Mouse (Mus musculus): Measurements from ENCODE around the gene Itfg2.

Itfg2 gene

GRCm38 (mm10) chr6:128424269-128425019 lies at the start of gene Itfg2:
Gene Itfg2 (minus strand): TSS chr6:128424931.
- peak; percentile 94 to 96 for DNase-seq (ENCODE audit: low spot score in 2 of 2)

GRCm38 (mm10) chr6:128474112-128474511 lies 49.4 kb upstream of the Itfg2 start:
- DNase-seq (ENCODE audit: low spot score in 2 of 2): no peak

GRCm38 (mm10) chr6:128469451-128469850 lies 44.7 kb upstream of the Itfg2 start:
- DNase-seq (ENCODE audit: low spot score in 2 of 2): no peak

- DNase-seq (ENCODE audit: low spot score in 2 of 2): no peak
These were observed 42.6 kb upstream of the Itfg2 start for GRCm38 (mm10) chr6:128467298-128467697.

GRCm38 (mm10) chr6:128466563-128466962 lies 41.8 kb upstream of the Itfg2 start:
- DNase-seq (ENCODE audit: low spot score in 2 of 2): no peak

- no peak for DNase-seq (ENCODE audit: low spot score in 2 of 2)
These were observed 41.3 kb upstream of the Itfg2 start for GRCm38 (mm10) chr6:128466043-128466442.

- no peak for DNase-seq (ENCODE audit: low spot score in 2 of 2)
These were observed 40.3 kb upstream of the Itfg2 start for GRCm38 (mm10) chr6:128464996-128465395.

- DNase-seq (ENCODE audit: low spot score in 2 of 2): no peak
These were observed 36.9 kb upstream of the Itfg2 start for GRCm38 (mm10) chr6:128461606-128462005.

GRCm38 (mm10) chr6:128460729-128461503 lies 36.2 kb upstream of the Itfg2 start:
- no peak for DNase-seq (ENCODE audit: low spot score in 2 of 2)

- no peak for DNase-seq (ENCODE audit: low spot score in 2 of 2)
These were observed 35.6 kb upstream of the Itfg2 start for GRCm38 (mm10) chr6:128460321-128460720.

GRCm38 (mm10) chr6:128457186-128457585 lies 32.5 kb upstream of the Itfg2 start:
- DNase-seq (ENCODE audit: low spot score in 2 of 2): no peak

GRCm38 (mm10) chr6:128455835-128456605 lies 31.3 kb upstream of the Itfg2 start:
- DNase-seq (ENCODE audit: low spot score in 2 of 2): no peak

GRCm38 (mm10) chr6:128447063-128447462 lies 22.3 kb upstream of the Itfg2 start:
- no peak for DNase-seq (ENCODE audit: low spot score in 2 of 2)

GRCm38 (mm10) chr6:128445761-128446535 lies 21.2 kb upstream of the Itfg2 start:
- peak in 1 of 2 experiments; percentile 45 for DNase-seq (ENCODE audit: low spot score in 2 of 2)

- no peak for DNase-seq (ENCODE audit: low spot score in 2 of 2)
These were observed 15.5 kb upstream of the Itfg2 start for GRCm38 (mm10) chr6:128440238-128440637.

- DNase-seq (ENCODE audit: low spot score in 2 of 2): no peak
These were observed 14.2 kb upstream of the Itfg2 start for GRCm38 (mm10) chr6:128438871-128439341.

GRCm38 (mm10) chr6:128438317-128438870 lies 13.7 kb upstream of the Itfg2 start, which contains the start of gene Fkbp4:
Gene Fkbp4 (minus strand): TSS chr6:128438677.
- peak; percentile 86 to 94 for DNase-seq (ENCODE audit: low spot score in 2 of 2)

GRCm38 (mm10) chr6:128437731-128438316 lies 13.1 kb upstream of the Itfg2 start:
- DNase-seq (ENCODE audit: low spot score in 2 of 2): peak in 1 of 2 experiments; percentile 63

GRCm38 (mm10) chr6:128437288-128437687 lies 12.6 kb upstream of the Itfg2 start:
- DNase-seq (ENCODE audit: low spot score in 2 of 2): no peak

GRCm38 (mm10) chr6:128436356-128437005 lies 11.8 kb upstream of the Itfg2 start:
- DNase-seq (ENCODE audit: low spot score in 2 of 2): no peak
